Mouse (Mus musculus) megakaryocyte-erythroid progenitor cell, adult 5-6 weeks (primary cell): ENCODE data around the gene Cd99l2. TPM values are rescaled to one million over a fixed set of nuclear protein-coding genes. Genes with fewer than 3 reads are reported as not detected.
A peak's percentile ranks its signal among the peaks of the same experiment; 100 is the strongest.

Experiments used
- ATAC-seq: replicated peaks from 2 replicates; pipeline ENCODE4 v1.8.0; 2016; ENCODE audit warnings: mild to moderate bottlenecking, inconsistent platforms; ENCODE audit not compliant: severe bottlenecking, poor library complexity, low FRiP score, low TSS enrichment
- total RNA-seq, 2 experiments: library from RNA; stranded (forward) in 1 of 2; stranded (reverse) in 1 of 2; fragments of 200-1000, 215-1000 nt in 1 of 2; fragments of >200 nt in 1 of 2; fragmentation: Nextera tagmentation in 1 of 2; gene quantifications; 2 replicates each; pipeline ENCODE4 v1.2.3; 2014 to 2017

Cd99l2 gene
- total RNA-seq, 2 experiments from 2014 or later, result 13.3 to 18.9 TPM

GRCm38 (mm10) chrX:71474296-71474956, 18.2 kb downstream of the Cd99l2 start:
- ATAC-seq, result peak; percentile 98

GRCm38 (mm10) chrX:71468639-71469295, 23.9 kb downstream of the Cd99l2 start:
- ATAC-seq, result peak; percentile 77; the same call in 1 of the 2 replicates

GRCm38 (mm10) chrX:71467491-71467890, 25.2 kb downstream of the Cd99l2 start:
- ATAC-seq, result no peak

GRCm38 (mm10) chrX:71465417-71465816, 27.2 kb downstream of the Cd99l2 start:
- ATAC-seq, result peak; percentile 83

GRCm38 (mm10) chrX:71464138-71464826, 28.4 kb downstream of the Cd99l2 start:
- ATAC-seq, result no peak

- no peak for ATAC-seq
Measured at GRCm38 (mm10) chrX:71456078-71456737, 36.4 kb downstream of the Cd99l2 start.

GRCm38 (mm10) chrX:71442916-71443315, 49.7 kb downstream of the Cd99l2 start:
- no peak for ATAC-seq

GRCm38 (mm10) chrX:71439473-71439872, 53.2 kb downstream of the Cd99l2 start:
- no peak for ATAC-seq

- ATAC-seq, result no peak
Measured at GRCm38 (mm10) chrX:71435542-71435941, 57.1 kb downstream of the Cd99l2 start.

GRCm38 (mm10) chrX:71434860-71435259, 57.8 kb downstream of the Cd99l2 start:
- ATAC-seq, result no peak

- ATAC-seq, result no peak
Measured at GRCm38 (mm10) chrX:71434448-71434847, 58.2 kb downstream of the Cd99l2 start.

- no peak for ATAC-seq
Measured at GRCm38 (mm10) chrX:71430900-71431299, 61.7 kb downstream of the Cd99l2 start.

- peak; percentile 42; the same call in 1 of the 2 replicates for ATAC-seq
Measured at GRCm38 (mm10) chrX:71427491-71427890, 65.2 kb downstream of the Cd99l2 start.

- ATAC-seq, result peak; percentile 72
Measured at GRCm38 (mm10) chrX:71425746-71426519, 66.7 kb downstream of the Cd99l2 start.

GRCm38 (mm10) chrX:71424852-71425251, 67.8 kb downstream of the Cd99l2 start:
- ATAC-seq, result peak; percentile 62; the same call in 1 of the 2 replicates

GRCm38 (mm10) chrX:71413616-71414015, 79.0 kb downstream of the Cd99l2 start:
- ATAC-seq, result no peak

GRCm38 (mm10) chrX:71412776-71413175, 79.9 kb downstream of the Cd99l2 start:
- no peak for ATAC-seq

- ATAC-seq, result no peak
Measured at GRCm38 (mm10) chrX:71408386-71408785, 84.3 kb downstream of the Cd99l2 start.

GRCm38 (mm10) chrX:71406290-71406689, 86.4 kb downstream of the Cd99l2 start:
- ATAC-seq, result no peak
